Mouse (Mus musculus) liver, embryonic 14.5 days (tissue): ENCODE data around the gene Specc1l. TPM values are rescaled to one million over a fixed set of nuclear protein-coding genes. Genes with fewer than 3 reads are reported as not detected.

Experiments
- ATAC-seq: fragments of 200-750 bp; cut with Nextera tagmentation; 2 replicates; pipeline ENCODE4 v1.8.0; 2017; ENCODE audit warnings: moderate number of reproducible peaks, mild to moderate bottlenecking, moderate library complexity; ENCODE audit not compliant: insufficient read depth
- DNase-seq, 3 experiments: peaks; one replicate each; pipeline ENCODE4 v3.0.0-alpha.2; 2012 to 2013; ENCODE audit warnings: low read depth in 3 of 3, low spot score in 3 of 3
- H3K27ac ChIP-seq: fragments of 300-500 bp; sonication (generic); 2 replicates; pipeline ENCODE4 v1.5.1; 2014; ENCODE audit warnings: moderate library complexity, mild to moderate bottlenecking, control low read depth, inconsistent platforms
- H3K27me3 ChIP-seq: fragments of 300-500 bp; sonication (generic); 2 replicates; pipeline ENCODE4 v1.6.1; 2014; ENCODE audit warnings: mild to moderate bottlenecking, low read length, moderate library complexity; ENCODE audit not compliant: control insufficient read depth, insufficient read depth
- H3K36me3 ChIP-seq: fragments of 300-500 bp; sonication (generic); replicated peaks from 2 replicates; pipeline ENCODE4 v1.6.1; 2014; ENCODE audit warnings: low read depth; ENCODE audit not compliant: control insufficient read depth, insufficient read depth
- H3K4me1 ChIP-seq, 2 experiments: fragments of 200-500 bp in 1 of 2; fragments of 300-500 bp in 1 of 2; sonication (generic) in 1 of 2; replicated peaks; 2 replicates each; pipeline ENCODE4 v1.6.1; 2012 to 2014; ENCODE audit warnings: antibody characterized with exemption in 1 of 2, inconsistent platforms in 1 of 2, low read length in 1 of 2; ENCODE audit not compliant: control insufficient read depth in 2 of 2, insufficient read depth in 2 of 2
- H3K4me2 ChIP-seq: fragments of 300-500 bp; sonication (generic); 2 replicates; pipeline ENCODE4 v1.6.1; 2014; ENCODE audit warnings: low read depth, mild to moderate bottlenecking, control low read depth, moderate library complexity
- H3K4me3 ChIP-seq, 2 experiments: fragments of 200-500 bp in 1 of 2; fragments of 300-500 bp in 1 of 2; sonication (generic) in 1 of 2; 2 replicates each; pipeline ENCODE4 v1.5.1; 2012 to 2014; ENCODE audit warnings: low read depth in 2 of 2, low read length in 2 of 2, mild to moderate bottlenecking in 2 of 2, control low read depth in 1 of 2, inconsistent platforms in 1 of 2, moderate library complexity in 1 of 2; ENCODE audit not compliant: insufficient read depth in 1 of 2
- H3K9ac ChIP-seq: fragments of 300-500 bp; sonication (generic); replicated peaks from 2 replicates; pipeline ENCODE4 v1.6.1; 2014; ENCODE audit warnings: mild to moderate bottlenecking, control low read depth, moderate library complexity
- H3K9me3 ChIP-seq: fragments of 300-500 bp; sonication (generic); 2 replicates; pipeline ENCODE4 v1.6.1; 2016; ENCODE audit warnings: low read length, mixed read lengths; ENCODE audit not compliant: control insufficient read depth
- CTCF ChIP-seq: IDR thresholded peaks from 2 replicates; pipeline ENCODE4 v1.5.1; 2016; ENCODE audit warnings: antibody characterized with exemption, low read depth, control low read depth
- EP300 ChIP-seq: IDR thresholded peaks from 2 replicates; pipeline ENCODE4 v1.6.1; 2016; ENCODE audit warnings: antibody characterized with exemption, low read depth
- WGBS: fragments of 180-500 bp; shearing (Covaris S2); extraction: QIAGEN DNeasy Blood & Tissue Kit; methylation state at CpG from one replicate; pipeline ENCODE4 v1.1.7; 2014; ENCODE audit not compliant: insufficient replicate concordance; 5-methylcytosine and 5-hydroxymethylcytosine counted together
- polyA plus RNA-seq, 2 experiments: library from polyadenylated mRNA; depleted of rRNA in 1 of 2; stranded (reverse) in 1 of 2; unstranded in 1 of 2; fragments of >200 nt; fragmentation: Nextera tagmentation in 1 of 2; extraction: Ambion mirVana in 1 of 2; gene quantifications; 2 replicates each; pipeline versions ENCODE4 v1.2.1 to v1.2.3; 2012 to 2014

Specc1l gene
- polyA plus RNA-seq, 2 experiments, result 3.1 to 3.9 TPM

GRCm38 (mm10) chr10:75333176-75333776 lies 121.4 kb downstream of the Specc1l start:
- no peak overlapping the region for H3K4me2 ChIP-seq
- TF ChIP-seq EP300 (no peak), CTCF (no peak)
- no peak overlapping the region for H3K27ac ChIP-seq
- H3K9me3 ChIP-seq, result no peaks in the 10 kb centered on the region
- no peak for DNase-seq
- 0 out of 4 replicates have a peak, but pooled peaks cover 0 to under 1% of the 10 kb centered on the region in 2 experiments for H3K4me1 ChIP-seq
- no peak overlapping the region for H3K4me3 ChIP-seq
- H3K27me3 ChIP-seq, result no peaks in the 10 kb centered on the region
- ATAC-seq, result no peak
- H3K36me3 ChIP-seq, result no peaks in the 10 kb centered on the region
- WGBS, result 79% methylated on average over 23 of the region's 23 CpGs
- H3K9ac ChIP-seq, result no peak overlapping the region

DNA sequence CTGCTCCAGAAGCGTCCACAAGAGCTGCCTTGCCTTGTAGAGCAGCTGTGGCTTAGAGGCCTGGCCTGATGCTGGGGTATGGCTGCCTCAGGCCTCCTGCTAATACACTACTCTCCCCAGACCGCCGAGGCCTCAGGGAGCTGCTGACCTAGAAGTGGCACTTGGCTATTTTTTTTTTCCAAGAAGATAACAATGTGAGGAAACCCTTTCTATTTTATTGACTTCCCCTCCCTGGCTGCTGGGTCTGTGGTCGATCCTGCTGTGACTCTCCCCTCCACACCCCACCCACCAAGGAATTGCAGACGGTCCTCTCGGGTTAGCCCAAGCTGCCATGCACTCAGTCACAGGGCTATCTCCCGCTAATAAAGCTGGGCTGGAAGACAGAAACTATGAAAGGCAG lies 122.3 kb downstream of the Specc1l start:
- H3K27ac ChIP-seq, result no peak overlapping the region
- ATAC-seq, result no peak
- 50% methylated on average over 7 of the region's 7 CpGs for WGBS
- H3K9ac ChIP-seq, result no peak overlapping the region
- TF ChIP-seq EP300 (no peak), CTCF (no peak)
- no peak overlapping the region for H3K4me3 ChIP-seq
- no peaks in the 10 kb centered on the region for H3K27me3 ChIP-seq
- H3K36me3 ChIP-seq, result no peaks in the 10 kb centered on the region
- no peaks in the 10 kb centered on the region for H3K9me3 ChIP-seq
- DNase-seq, result no peak
- no peak overlapping the region for H3K4me2 ChIP-seq
- H3K4me1 ChIP-seq, result no peaks in the 10 kb centered on the region

GRCm38 (mm10) chr10:75335075-75335474 lies 123.2 kb downstream of the Specc1l start:
- H3K4me3 ChIP-seq, result no peak overlapping the region
- no peaks in the 10 kb centered on the region for H3K9me3 ChIP-seq
- no peaks in the 10 kb centered on the region for H3K27me3 ChIP-seq
- TF ChIP-seq EP300 (no peak), CTCF (no peak)
- no peak overlapping the region for H3K27ac ChIP-seq
- H3K4me1 ChIP-seq, result no peaks in the 10 kb centered on the region
- H3K4me2 ChIP-seq, result no peak overlapping the region
- H3K9ac ChIP-seq, result no peak overlapping the region
- no peak for DNase-seq
- WGBS, result 74% methylated on average over 6 of the region's 6 CpGs
- no peaks in the 10 kb centered on the region for H3K36me3 ChIP-seq
- no peak for ATAC-seq

DNA sequence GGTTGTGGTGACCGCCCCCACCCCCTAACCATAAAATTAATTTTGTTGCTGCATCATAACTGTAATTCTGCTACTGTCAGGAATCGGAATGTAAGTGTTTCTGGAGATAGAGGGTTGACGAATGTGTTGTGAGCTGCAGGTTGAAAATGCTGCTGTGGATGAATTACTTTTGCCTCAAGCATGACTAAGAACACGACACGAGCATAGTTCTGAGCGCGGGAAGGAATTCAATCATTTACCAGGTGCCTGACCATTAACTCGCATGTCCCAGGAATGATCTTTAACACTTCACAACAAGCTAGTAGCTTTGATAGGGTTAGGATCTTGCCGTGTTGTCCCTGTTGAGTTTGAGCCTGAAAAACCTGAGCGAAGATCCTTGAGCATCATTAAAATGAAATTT lies 125.4 kb downstream of the Specc1l start:
- no peak for DNase-seq
- Histone ChIP-seq H3K36me3 (no peaks in the 10 kb centered on the region), H3K4me2 (no peak overlapping the region), H3K4me3 (no peak overlapping the region), H3K27ac (no peak overlapping the region), H3K9me3 (no peaks in the 10 kb centered on the region), H3K9ac (no peak overlapping the region), H3K4me1 (no peaks in the 10 kb centered on the region), H3K27me3 (no peaks in the 10 kb centered on the region)
- WGBS, result 71% methylated on average over 10 of the region's 10 CpGs
- no peak for ATAC-seq
- TF ChIP-seq EP300 (no peak), CTCF (no peak)

DNA sequence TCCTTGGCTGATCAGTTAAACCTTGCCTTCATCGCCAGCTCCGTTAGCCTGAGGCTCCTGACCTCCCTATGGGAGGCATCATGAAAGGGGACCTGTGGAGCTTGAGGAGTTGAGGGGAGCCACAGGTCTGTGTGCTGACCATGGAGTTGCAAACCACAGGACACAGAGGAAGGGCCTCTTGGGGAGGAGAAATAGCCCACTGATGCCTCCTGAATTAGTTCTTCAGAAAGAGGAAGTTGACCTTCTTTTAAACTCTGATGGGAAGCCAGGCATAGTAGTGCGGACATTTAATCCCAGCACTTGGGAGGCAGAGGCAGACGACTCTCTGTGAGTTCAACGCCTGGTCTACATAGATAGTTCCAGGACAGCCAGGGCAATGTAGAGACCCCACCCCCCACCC lies 127.0 kb downstream of the Specc1l start:
- Histone ChIP-seq H3K4me3 (no peak overlapping the region), H3K4me1 (no peaks in the 10 kb centered on the region), H3K9me3 (no peaks in the 10 kb centered on the region), H3K36me3 (no peaks in the 10 kb centered on the region), H3K9ac (no peak overlapping the region), H3K27me3 (no peaks in the 10 kb centered on the region), H3K27ac (no peak overlapping the region), H3K4me2 (no peak overlapping the region)
- TF ChIP-seq EP300 (no peak), CTCF (no peak)
- DNase-seq, result no peak
- no peak for ATAC-seq
- WGBS, result 13% methylated on average over 5 of the region's 5 CpGs
